Mouse (Mus musculus) CH12.LX (cell line): Measurements from ENCODE around the gene Lmod2. TPM values are rescaled to one million over a fixed set of nuclear protein-coding genes. Genes with fewer than 3 reads are reported as not detected.

Source experiments
- DNase-seq: peaks from one replicate; pipeline ENCODE4 v3.0.0-alpha.2; 2013; ENCODE audit errors: extremely low read depth
- H3K27ac ChIP-seq: 2 replicates; pipeline ENCODE4 v1.5.1; 2012; ENCODE audit warnings: low read depth, mild to moderate bottlenecking, control low read depth, moderate library complexity; ENCODE audit not compliant: insufficient read depth
- H3K27me3 ChIP-seq: replicated peaks from 2 replicates; pipeline ENCODE3; 2012; ENCODE audit warnings: inconsistent platforms
- H3K36me3 ChIP-seq, 2 experiments: replicated peaks in 1 of 2; 2 replicates each; pipeline versions ENCODE3 to v1.6.1; 2012; ENCODE audit warnings: inconsistent platforms in 1 of 2, low read length in 1 of 2, mild to moderate bottlenecking in 1 of 2, mixed read lengths in 1 of 2, moderate library complexity in 1 of 2; ENCODE audit not compliant: control insufficient read depth in 1 of 2, insufficient read depth in 1 of 2
- H3K4me1 ChIP-seq, 2 experiments: 2 replicates each; pipeline ENCODE4 v1.6.1; 2012; ENCODE audit warnings: inconsistent platforms in 1 of 2, moderate library complexity in 1 of 2; ENCODE audit not compliant: insufficient read depth in 2 of 2, control insufficient read depth in 1 of 2
- H3K4me2 ChIP-seq: 2 replicates; pipeline ENCODE4 v1.6.1; 2012; ENCODE audit warnings: low read depth, mild to moderate bottlenecking, control low read depth; ENCODE audit not compliant: poor library complexity, insufficient read depth, severe bottlenecking
- H3K4me3 ChIP-seq, 3 experiments: fragments of 150-350 bp in 1 of 3; sonication (generic) in 1 of 3; replicated peaks in 1 of 3; 2 replicates each; pipeline versions ENCODE3 to v1.5.1; 2011 to 2012; ENCODE audit warnings: low read depth in 2 of 3, low read length in 2 of 3, mild to moderate bottlenecking in 2 of 3, moderate library complexity in 2 of 3, control low read depth in 1 of 3, improper control_type of control experiment in 1 of 3, inconsistent platforms in 1 of 3, mixed read lengths in 1 of 3; ENCODE audit not compliant: poor library complexity in 1 of 3
- H3K79me2 ChIP-seq: replicated peaks from 2 replicates; pipeline ENCODE4 v1.6.1; 2012; ENCODE audit warnings: mild to moderate bottlenecking, moderate library complexity; ENCODE audit not compliant: control insufficient read depth, poor library complexity, insufficient read depth, severe bottlenecking; ENCODE audit errors: extremely low read depth
- H3K9ac ChIP-seq: 2 replicates; pipeline ENCODE4 v1.6.1; 2012; ENCODE audit warnings: low read depth, mild to moderate bottlenecking, control low read depth, moderate library complexity; ENCODE audit not compliant: insufficient read depth
- H3K9me3 ChIP-seq: replicated peaks from 2 replicates; pipeline ENCODE3; 2012; ENCODE audit warnings: low read length, inconsistent platforms, mixed read lengths
- BHLHE40 ChIP-seq: IDR thresholded peaks from 2 replicates; pipeline ENCODE4 v1.6.1; 2011; ENCODE audit warnings: mild to moderate bottlenecking, low read depth, low read length, improper control_type of control experiment
- CHD1 ChIP-seq: IDR thresholded peaks from 2 replicates; pipeline ENCODE4 v1.6.1; 2012; ENCODE audit warnings: low read depth, low read length, improper control_type of control experiment, inconsistent platforms
- CHD2 ChIP-seq: IDR thresholded peaks from 2 replicates; pipeline ENCODE4 v1.6.1; 2011; ENCODE audit warnings: low read length, improper control_type of control experiment
- CTCF ChIP-seq, 2 experiments: IDR thresholded peaks in 1 of 2; conservative IDR thresholded peaks in 1 of 2; 2 replicates each; pipeline ENCODE4 v1.5.1; 2011 to 2012; ENCODE audit warnings: low read depth in 2 of 2, low read length in 2 of 2, improper control_type of control experiment in 1 of 2, inconsistent platforms in 1 of 2, mild to moderate bottlenecking in 1 of 2, moderate library complexity in 1 of 2
- ETS1 ChIP-seq: conservative IDR thresholded peaks from 2 replicates; pipeline ENCODE4 v1.6.1; 2012; ENCODE audit warnings: low read depth, mild to moderate bottlenecking, inconsistent platforms, low read length, improper control_type of control experiment, moderate library complexity
- IRF4 ChIP-seq: IDR thresholded peaks from 2 replicates; pipeline ENCODE4 v1.6.1; 2014; ENCODE audit warnings: low read depth, mild to moderate bottlenecking, inconsistent platforms, low read length, improper control_type of control experiment
- JUN ChIP-seq: IDR thresholded peaks from 2 replicates; pipeline ENCODE4 v1.6.1; 2011; ENCODE audit warnings: low read depth, mild to moderate bottlenecking, low read length, improper control_type of control experiment, moderate library complexity; ENCODE audit not compliant: insufficient read depth
- JUND ChIP-seq: conservative IDR thresholded peaks from 2 replicates; pipeline ENCODE4 v1.6.1; 2011; ENCODE audit warnings: low read depth, low read length, improper control_type of control experiment
- KAT2A ChIP-seq: IDR thresholded peaks from 2 replicates; pipeline ENCODE4 v1.6.1; 2012; ENCODE audit warnings: low read length, improper control_type of control experiment, inconsistent platforms; ENCODE audit not compliant: insufficient replicate concordance
- MAZ ChIP-seq: IDR thresholded peaks from 2 replicates; pipeline ENCODE4 v1.6.1; 2012; ENCODE audit warnings: low read depth, mild to moderate bottlenecking, inconsistent platforms, low read length, improper control_type of control experiment, moderate library complexity
- MYC ChIP-seq: IDR thresholded peaks from 2 replicates; pipeline ENCODE4 v1.6.1; 2011; ENCODE audit warnings: low read depth, mild to moderate bottlenecking, improper control_type of control experiment, low read length
- NELFE ChIP-seq: IDR thresholded peaks from 2 replicates; pipeline ENCODE4 v1.6.1; 2011; ENCODE audit warnings: low read depth, low read length, improper control_type of control experiment
- NRF1 ChIP-seq: IDR thresholded peaks from 2 replicates; pipeline ENCODE4 v1.6.1; 2014; ENCODE audit warnings: low read depth, mild to moderate bottlenecking, inconsistent platforms, low read length, improper control_type of control experiment, moderate library complexity
- PAX5 ChIP-seq: IDR thresholded peaks from 2 replicates; pipeline ENCODE4 v1.6.1; 2012; ENCODE audit warnings: low read length, inconsistent platforms, mixed read lengths
- POLR2A ChIP-seq: IDR thresholded peaks from 2 replicates; pipeline ENCODE4 v1.6.1; 2011; ENCODE audit warnings: low read depth, mild to moderate bottlenecking, improper control_type of control experiment, low read length
- RAD21 ChIP-seq: IDR thresholded peaks from 2 replicates; pipeline ENCODE4 v1.6.1; 2011; ENCODE audit warnings: low read depth, mild to moderate bottlenecking, low read length, improper control_type of control experiment, moderate library complexity
- SIN3A ChIP-seq: IDR thresholded peaks from 2 replicates; pipeline ENCODE4 v1.6.1; 2012; ENCODE audit warnings: low read length, improper control_type of control experiment, inconsistent platforms
- TCF12 ChIP-seq: IDR thresholded peaks from 2 replicates; pipeline ENCODE4 v1.6.1; 2014; ENCODE audit warnings: low read depth, mild to moderate bottlenecking, inconsistent platforms, low read length, improper control_type of control experiment
- UBTF ChIP-seq: IDR thresholded peaks from 2 replicates; pipeline ENCODE4 v1.6.1; 2012; ENCODE audit warnings: low read depth, mild to moderate bottlenecking, inconsistent platforms, low read length, improper control_type of control experiment, moderate library complexity
- USF1 ChIP-seq: IDR thresholded peaks from 2 replicates; pipeline ENCODE4 v1.6.1; 2014; ENCODE audit warnings: low read depth, mild to moderate bottlenecking, inconsistent platforms, low read length, improper control_type of control experiment
- ZMIZ1 ChIP-seq: IDR thresholded peaks from 2 replicates; pipeline ENCODE4 v1.6.1; 2012; ENCODE audit warnings: low read depth, mild to moderate bottlenecking, inconsistent platforms, low read length, improper control_type of control experiment
- dilution Hi-C: fragments of 300-500 bp; cut with MboI; formaldehyde crosslinking; loops from 2 replicates; pipeline ENCODE4 v1.14.3; 2020; ENCODE audit warnings: low sequenced_read_pairs; ENCODE audit not compliant: extremely low pct_unique_long_range_greater_than_20kb, extremely low pct_ligation_motif_present
- in situ Hi-C: fragments of 300-500 bp; cut with MboI; formaldehyde crosslinking; loops from 3 replicates; pipeline ENCODE4 v1.14.3; 2019; ENCODE audit warnings: low sequenced_read_pairs, low pct_ligation_motif_present, low pct_unique_long_range_greater_than_20kb, mixed read lengths
- polyA plus RNA-seq: library from polyadenylated mRNA; unstranded; fragments of >175 nt; gene quantifications from 2 replicates; pipeline ENCODE4 v1.2.1, GENCODE M21; 2012; ENCODE audit warnings: low read depth; ENCODE audit not compliant: insufficient read length
- total RNA-seq, 2 experiments: library from RNA; depleted of rRNA; stranded (reverse); fragments of 300-350 nt in 1 of 2; fragments of >200 nt in 1 of 2; gene quantifications; 2 replicates each; pipeline ENCODE4 v1.2.3; 2012 to 2014

Gene Lmod2
- total and polyA plus RNA-seq, 3 experiments, result not detected

- in situ Hi-C loops, result no loop called here
- Histone ChIP-seq H3K4me2 (no peak overlapping the region), H3K27me3 (no peaks in the 10 kb centered on the region), H3K9me3 (peaks cover 2% of the 10 kb centered on the region), H3K4me3 (no peak overlapping the region), H3K9ac (no peak overlapping the region), H3K36me3 (no peaks in the 10 kb centered on the region), H3K27ac (no peak overlapping the region), H3K4me1 (peaks cover 0 to 9% of the 10 kb centered on the region in 2 experiments; a peak in 2 of 4 replicates), H3K79me2 (no peaks in the 10 kb centered on the region)
- TF ChIP-seq MAZ, result no peak
- dilution Hi-C loops, result no loop called here
- no peak for DNase-seq
Measured at GRCm38 (mm10) chr6:24570278-24570677, 27.3 kb upstream of the Lmod2 start.

GRCm38 (mm10) chr6:24571126-24571525 lies 26.4 kb upstream of the Lmod2 start:
- in situ Hi-C loops, result no loop called here
- Histone ChIP-seq H3K79me2 (no peaks in the 10 kb centered on the region), H3K4me3 (no peak overlapping the region), H3K4me2 (no peak overlapping the region), H3K9me3 (peaks cover 2% of the 10 kb centered on the region), H3K27ac (no peak overlapping the region), H3K9ac (no peak overlapping the region), H3K27me3 (no peaks in the 10 kb centered on the region), H3K4me1 (peaks cover 0 to 9% of the 10 kb centered on the region in 2 experiments; a peak in 2 of 4 replicates), H3K36me3 (no peaks in the 10 kb centered on the region)
- TF ChIP-seq CHD1 (no peak), CTCF (conservative IDR thresholded peaks at IDR 0.05 in 1 of 2, IDR thresholded peaks at IDR 0.05 in 1 of 2; ENCODE audit: low read depth in 2 of 2, low read length in 2 of 2) (no peak), ETS1 (no peak), KAT2A (no peak), JUND (no peak), IRF4 (no peak), USF1 (no peak), SIN3A (no peak), BHLHE40 (no peak), UBTF (no peak), POLR2A (no peak), TCF12 (no peak), MYC (no peak), PAX5 (no peak), NRF1 (no peak), ZMIZ1 (no peak), JUN (no peak), NELFE (no peak), RAD21 (no peak), CHD2 (no peak)
- dilution Hi-C loops, result no loop called here
- DNase-seq, result no peak
